Mouse (Mus musculus) v-Abl transformed pro-B cells (cell line): Measurements from ENCODE around the gene Pheta1.

ENCODE experiments used
- in situ Hi-C, 2 experiments: fragments of 400-800 bp; cut with MboI; formaldehyde crosslinking; loops; one replicate each; pipeline ENCODE4 v1.15.1; 2025; ENCODE audit not compliant: unreplicated experiment in 2 of 2

Gene Pheta1

GRCm38 (mm10) chr5:121841516-121841915, 7.3 kb upstream of the Pheta1 start:
- in situ Hi-C loops: loop anchor here (10.0 kb wide), 2 partner anchors 47 to 217 kb away; no protein-coding TSS in a partner anchor

GRCm38 (mm10) chr5:121841973-121842372, 6.8 kb upstream of the Pheta1 start:
- in situ Hi-C loops: loop anchor here (10.0 kb wide), 2 partner anchors 47 to 217 kb away; no protein-coding TSS in a partner anchor

DNA sequence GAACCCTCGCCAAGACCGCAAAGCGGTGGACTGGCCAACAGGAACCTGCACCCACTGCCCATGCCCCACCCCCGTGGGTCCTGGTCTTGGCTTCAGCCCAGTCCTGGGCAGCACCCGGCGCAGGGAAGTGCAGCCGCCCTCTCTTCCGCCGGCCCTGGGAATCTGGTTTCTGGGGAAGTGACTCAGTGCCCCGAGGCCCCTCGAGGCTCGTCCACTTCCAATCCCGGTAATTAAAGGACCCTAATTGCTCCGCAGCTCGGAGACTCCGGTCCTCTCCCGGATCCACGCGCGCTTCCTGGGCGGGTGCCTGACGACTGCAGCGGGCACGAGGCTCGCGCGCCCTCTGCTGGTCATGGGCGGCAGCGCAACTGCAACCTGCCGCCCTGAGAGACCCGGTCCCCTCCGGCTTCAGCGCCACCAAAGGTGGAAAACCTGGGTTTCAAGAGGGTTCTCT, 6.1 kb upstream of the Pheta1 start:
- in situ Hi-C loops: loop anchor here (10.0 kb wide), 2 partner anchors 48 to 218 kb away; no protein-coding TSS in a partner anchor

DNA sequence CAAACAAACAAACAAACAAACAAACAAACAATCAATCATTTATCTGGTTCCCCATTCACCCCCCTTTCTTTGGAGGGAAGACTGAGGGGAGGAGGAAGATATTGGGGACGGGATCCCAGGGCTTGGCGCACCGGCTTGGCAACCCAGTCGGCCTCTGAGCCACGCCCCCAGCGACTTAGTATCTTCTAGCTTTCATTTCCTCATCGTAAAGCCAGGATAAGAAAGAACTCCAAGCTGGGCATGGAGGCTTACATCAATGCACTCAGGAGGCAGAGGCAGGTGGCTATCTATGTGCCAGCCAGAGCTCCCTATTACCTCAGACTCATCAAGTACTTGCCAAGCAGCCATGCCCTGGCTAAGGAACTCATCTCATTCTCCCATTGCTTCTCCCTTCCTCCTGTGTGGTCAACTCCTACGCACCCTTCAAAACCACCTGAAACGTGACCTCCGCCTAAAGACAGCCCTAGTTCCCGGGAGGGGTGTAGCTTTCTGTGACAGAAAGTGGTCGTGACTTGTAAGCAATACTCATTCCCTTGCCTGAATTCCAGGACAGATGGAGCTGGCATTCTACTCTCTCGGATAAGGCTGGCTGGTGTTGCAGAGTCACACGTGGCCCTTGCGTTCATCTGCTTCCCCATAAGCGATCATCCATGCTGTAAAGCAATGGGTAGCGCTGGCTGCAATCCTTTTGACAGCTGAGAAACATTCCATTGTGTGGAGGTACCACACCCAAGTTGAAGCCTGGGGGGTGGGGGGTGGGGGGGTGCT, 5.5 kb upstream of the Pheta1 start:
- in situ Hi-C loops: loop anchor here (10.0 kb wide), 2 partner anchors 49 to 219 kb away; no protein-coding TSS in a partner anchor

GRCm38 (mm10) chr5:121845361-121845760, 3.4 kb upstream of the Pheta1 start:
- in situ Hi-C loops: loop anchor here (5.0 to 10.0 kb wide), 3 partner anchors 33 to 221 kb away; no protein-coding TSS in a partner anchor

DNA sequence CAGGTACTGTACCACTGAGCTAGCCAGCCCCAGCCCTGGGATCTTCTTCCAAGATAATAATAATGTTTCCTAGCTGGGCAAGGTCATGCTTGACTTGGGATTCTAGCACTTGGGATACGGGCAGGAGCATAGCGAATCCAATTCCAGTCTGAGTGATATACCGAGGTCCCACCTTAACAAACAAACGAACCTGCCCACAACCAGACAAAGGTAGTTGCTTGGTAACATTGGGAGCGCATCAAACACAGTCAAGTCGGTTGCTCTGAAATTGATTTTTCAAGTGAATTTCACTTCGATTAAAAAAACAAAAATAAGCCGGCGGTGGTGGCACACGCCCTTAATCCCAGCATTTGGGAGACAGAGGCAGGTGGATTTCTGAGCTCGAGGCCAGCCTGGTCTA, 2.5 kb upstream of the Pheta1 start:
- in situ Hi-C loops: loop anchor here (5.0 to 10.0 kb wide), 3 partner anchors 34 to 222 kb away; no protein-coding TSS in a partner anchor

DNA sequence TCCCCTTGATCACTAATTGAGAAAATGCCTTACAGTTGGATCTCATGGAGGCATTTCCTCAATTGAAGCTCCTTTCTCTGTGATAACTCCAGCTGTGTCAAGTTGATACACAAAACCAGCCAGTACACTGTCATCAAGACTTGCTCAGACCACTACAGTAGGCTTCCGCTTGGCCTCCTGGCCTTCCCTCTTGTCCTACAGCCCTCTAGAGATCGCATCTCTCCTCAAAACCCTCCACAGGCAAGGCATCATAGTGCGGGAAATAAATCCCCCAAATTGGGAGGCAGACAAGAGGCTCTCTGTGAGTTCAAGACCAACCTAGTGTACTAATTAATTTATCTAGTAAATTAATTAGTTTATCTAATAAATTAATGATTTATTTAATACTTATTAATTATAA, 1.5 kb upstream of the Pheta1 start:
- in situ Hi-C loops: loop anchor here (5.0 to 10.0 kb wide), 3 partner anchors 35 to 222 kb away; no protein-coding TSS in a partner anchor

GRCm38 (mm10) chr5:121848035-121848519, 707 bp upstream of the Pheta1 start:
- in situ Hi-C loops: loop anchor here (5.0 to 10.0 kb wide), 3 partner anchors 36 to 223 kb away; no protein-coding TSS in a partner anchor

DNA sequence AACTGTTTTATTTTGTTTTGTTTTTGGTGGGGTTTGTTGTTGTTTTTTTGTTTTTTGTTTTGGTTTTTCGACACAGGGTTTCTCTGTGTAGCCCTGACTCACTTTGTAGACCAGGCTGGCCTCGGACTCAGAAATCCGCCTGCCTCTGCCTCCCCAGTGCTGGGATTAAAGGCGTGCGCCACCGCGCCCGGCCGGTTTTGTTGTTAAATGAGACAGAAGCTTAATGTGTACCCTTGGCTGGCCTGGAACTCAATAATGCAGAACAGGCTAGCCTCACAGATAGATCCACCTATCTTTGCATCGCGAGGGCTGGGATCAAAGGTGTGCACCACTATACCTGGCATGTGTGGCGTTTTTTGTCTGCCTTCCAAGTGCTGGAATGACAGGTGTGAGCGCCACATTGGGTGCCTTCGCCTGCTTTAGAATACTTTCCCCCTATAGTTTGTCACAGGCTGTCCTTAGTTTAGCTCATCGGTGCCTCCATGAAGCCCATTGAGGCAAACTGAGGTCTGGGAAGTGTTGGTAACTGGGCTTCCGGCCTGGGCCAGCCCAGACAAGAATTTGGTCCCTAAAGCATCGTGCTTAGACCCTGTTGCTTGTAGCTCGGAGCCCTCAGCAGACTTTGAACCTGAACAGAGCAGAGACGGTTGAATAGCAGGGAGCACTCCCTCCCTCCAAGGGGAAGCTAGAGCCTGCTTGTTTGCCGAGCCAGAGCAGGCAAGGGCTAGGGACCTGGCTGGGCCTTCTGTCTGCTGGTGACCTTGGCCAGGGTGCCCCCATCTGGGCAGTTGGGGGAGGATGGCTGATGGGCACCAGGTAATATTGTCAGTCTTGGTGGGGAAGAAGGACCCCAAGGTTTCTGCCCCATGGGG, 930 bp downstream of the Pheta1 start:
- in situ Hi-C loops: loop anchor here (5.0 to 10.0 kb wide), 3 partner anchors 37 to 225 kb away; no protein-coding TSS in a partner anchor

GRCm38 (mm10) chr5:121853368-121854051, 4.7 kb downstream of the Pheta1 start:
- in situ Hi-C loops: no loop called here

GRCm38 (mm10) chr5:121854768-121855167, 6.0 kb downstream of the Pheta1 start:
- in situ Hi-C loops: no loop called here

- in situ Hi-C loops: no loop called here
Observed at GRCm38 (mm10) chr5:121856740-121857139, 8.0 kb downstream of the Pheta1 start.

DNA sequence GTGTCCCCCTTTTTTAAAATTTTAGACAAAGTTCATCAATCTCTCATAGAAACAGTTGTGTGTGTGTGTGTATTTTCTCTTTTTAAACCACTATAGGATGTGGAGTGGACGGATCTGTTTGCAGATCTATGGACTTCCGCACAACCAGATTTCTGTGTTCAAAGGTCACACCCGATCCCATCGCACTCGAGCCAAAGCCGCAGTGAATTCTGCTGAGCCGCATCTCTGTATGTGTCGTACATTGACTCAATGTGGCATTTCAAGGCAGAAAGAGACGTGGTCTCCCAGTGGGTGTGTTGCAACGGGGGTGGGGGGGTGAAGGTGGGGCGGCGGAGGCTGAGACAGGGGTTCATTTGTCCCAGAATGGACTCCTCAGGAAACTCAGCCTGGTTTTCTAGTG, 9.6 kb downstream of the Pheta1 start:
- in situ Hi-C loops: no loop called here

DNA sequence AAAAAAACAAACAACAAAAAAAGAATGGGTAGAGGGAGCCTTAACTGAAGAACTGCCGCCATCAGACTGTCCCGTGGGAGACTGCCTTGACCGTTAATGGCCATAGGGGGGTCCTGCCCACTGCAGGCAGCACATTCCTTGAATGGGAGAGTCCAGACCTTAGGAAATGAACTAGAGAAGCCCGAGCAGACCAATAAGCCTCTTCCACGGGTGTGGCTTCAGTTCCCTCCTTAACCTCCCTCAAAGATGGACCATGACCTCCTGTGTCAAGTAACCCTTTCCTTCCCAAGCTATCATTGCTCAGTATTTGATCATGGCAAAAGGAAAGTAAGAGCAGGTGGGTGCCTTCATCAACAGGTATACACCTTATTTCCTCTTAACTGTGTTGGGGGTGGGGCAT, 13.2 kb downstream of the Pheta1 start:
- in situ Hi-C loops: no loop called here

DNA sequence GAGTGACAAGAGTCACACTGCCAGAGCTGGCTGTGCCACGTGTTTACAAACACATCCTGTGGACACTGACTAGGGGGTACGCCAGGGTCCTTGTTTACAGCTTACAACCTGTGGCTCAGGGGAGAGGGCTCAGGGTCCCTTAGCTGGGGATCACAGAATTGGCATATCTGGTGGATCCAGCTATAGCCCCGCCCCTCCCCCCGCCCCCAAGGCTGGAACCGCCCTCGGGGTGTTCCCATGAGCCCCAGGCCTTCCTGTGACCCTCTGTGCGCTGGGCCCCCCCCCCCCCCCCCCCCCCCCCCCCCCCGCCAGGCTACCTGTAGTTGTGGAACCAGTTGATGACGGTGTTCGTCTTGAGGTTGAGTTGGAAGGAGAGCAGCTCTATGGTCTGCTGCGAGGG, 15.5 kb downstream of the Pheta1 start:
- in situ Hi-C loops: no loop called here

- in situ Hi-C loops: no loop called here
Observed at GRCm38 (mm10) chr5:121867963-121868362, 19.2 kb downstream of the Pheta1 start.

GRCm38 (mm10) chr5:121870832-121871231, 22.0 kb downstream of the Pheta1 start:
- in situ Hi-C loops: loop anchor here (10.0 kb wide), 1 partner anchor 214 kb away; no protein-coding TSS in a partner anchor

GRCm38 (mm10) chr5:121871515-121872030, 22.8 kb downstream of the Pheta1 start:
- in situ Hi-C loops: loop anchor here (10.0 kb wide), 1 partner anchor 213 kb away; no protein-coding TSS in a partner anchor

GRCm38 (mm10) chr5:121872158-121872557, 23.4 kb downstream of the Pheta1 start:
- in situ Hi-C loops: loop anchor here (10.0 kb wide), 1 partner anchor 213 kb away; no protein-coding TSS in a partner anchor

GRCm38 (mm10) chr5:121875041-121875440, 26.3 kb downstream of the Pheta1 start:
- in situ Hi-C loops: loop anchor here (5.0 to 10.0 kb wide), 2 partner anchors 63 to 210 kb away; no protein-coding TSS in a partner anchor
